Mouse (Mus musculus) heart, embryonic 16.5 days (tissue): ENCODE measurements around the gene Pam. TPM values are rescaled to one million over a fixed set of nuclear protein-coding genes. Genes with fewer than 3 reads are reported as not detected.

ENCODE experiments used
- ATAC-seq: fragments of 200-750 bp; cut with Nextera tagmentation; replicated peaks from 2 replicates; pipeline ENCODE4 v1.8.0; 2017; ENCODE audit warnings: moderate number of reproducible peaks; ENCODE audit not compliant: insufficient read depth, low FRiP score; ENCODE audit errors: extremely low read depth
- H3K27ac ChIP-seq: fragments of 300-500 bp; sonication (generic); 2 replicates; pipeline ENCODE4 v1.5.1; 2014; ENCODE audit warnings: mild to moderate bottlenecking, low read length, control low read depth, moderate library complexity
- H3K27me3 ChIP-seq: fragments of 300-500 bp; sonication (generic); 2 replicates; pipeline ENCODE4 v1.6.1; 2014; ENCODE audit warnings: low read length, mixed read lengths; ENCODE audit not compliant: control insufficient read depth, insufficient read depth
- H3K36me3 ChIP-seq: fragments of 300-500 bp; sonication (generic); 2 replicates; pipeline ENCODE4 v1.6.1; 2014; ENCODE audit not compliant: control insufficient read depth, insufficient read depth
- H3K4me1 ChIP-seq: fragments of 300-500 bp; sonication (generic); 2 replicates; pipeline ENCODE4 v1.6.1; 2014; ENCODE audit warnings: low read length, mixed read lengths; ENCODE audit not compliant: control insufficient read depth, insufficient read depth
- H3K4me2 ChIP-seq: fragments of 300-500 bp; sonication (generic); 2 replicates; pipeline ENCODE4 v1.6.1; 2014; ENCODE audit warnings: low read depth, mild to moderate bottlenecking, control low read depth, low read length
- H3K4me3 ChIP-seq: fragments of 300-500 bp; sonication (generic); 2 replicates; pipeline ENCODE4 v1.5.1; 2014; ENCODE audit warnings: mild to moderate bottlenecking, control low read depth, low read length
- H3K9ac ChIP-seq: fragments of 300-500 bp; sonication (generic); 2 replicates; pipeline ENCODE4 v1.6.1; 2014; ENCODE audit warnings: low read length, control low read depth
- H3K9me3 ChIP-seq: fragments of 300-500 bp; sonication (generic); replicated peaks from 2 replicates; pipeline ENCODE4 v1.6.1; 2016; ENCODE audit warnings: low read length; ENCODE audit not compliant: control insufficient read depth
- WGBS: fragments of 180-500 bp; shearing (Covaris S2); extraction: QIAGEN DNeasy Blood & Tissue Kit; methylation state at CpG from one replicate; pipeline ENCODE4 v1.1.7; 2014; 5-methylcytosine and 5-hydroxymethylcytosine counted together
- polyA plus RNA-seq: library from polyadenylated mRNA; unstranded; fragments of >200 nt; fragmentation: Nextera tagmentation; extraction: Ambion mirVana; gene quantifications from 2 replicates; pipeline ENCODE4 v1.2.1, GENCODE M21; 2015

The Pam gene
- polyA plus RNA-seq, 1 experiment from 2014 or later, result 434 TPM

GRCm38 (mm10) chr1:97760598-97760997 is 334.8 kb downstream of the Pam start:
- Histone ChIP-seq H3K27me3 (no peaks in the 10 kb centered on the region), H3K36me3 (peaks cover 5% of the 10 kb centered on the region; the same call in 1 of the 2 replicates), H3K4me1 (peaks cover 9% of the 10 kb centered on the region; the same call in 1 of the 2 replicates), H3K9ac (peak overlapping the region; percentile 58), H3K27ac (peak overlapping the region; percentile 89), H3K4me2 (peak overlapping the region; percentile 66), H3K9me3 (no peaks in the 10 kb centered on the region), H3K4me3 (peak overlapping the region; percentile 51)
- 36% methylated on average over 7 of the region's 7 CpGs for WGBS
- ATAC-seq, result peak; percentile 80

GRCm38 (mm10) chr1:97759841-97760240 is 335.6 kb downstream of the Pam start:
- ATAC-seq, result no peak
- Histone ChIP-seq H3K4me2 (peak overlapping the region; percentile 42), H3K9ac (no peak overlapping the region), H3K27ac (peak overlapping the region; percentile 79), H3K4me3 (0 out of 2 replicates have a peak overlapping the region, but pooled peaks have one; percentile 2), H3K36me3 (peaks cover 9% of the 10 kb centered on the region; the same call in 1 of the 2 replicates), H3K9me3 (no peaks in the 10 kb centered on the region), H3K27me3 (no peaks in the 10 kb centered on the region), H3K4me1 (peaks cover 9% of the 10 kb centered on the region; the same call in 1 of the 2 replicates)

DNA sequence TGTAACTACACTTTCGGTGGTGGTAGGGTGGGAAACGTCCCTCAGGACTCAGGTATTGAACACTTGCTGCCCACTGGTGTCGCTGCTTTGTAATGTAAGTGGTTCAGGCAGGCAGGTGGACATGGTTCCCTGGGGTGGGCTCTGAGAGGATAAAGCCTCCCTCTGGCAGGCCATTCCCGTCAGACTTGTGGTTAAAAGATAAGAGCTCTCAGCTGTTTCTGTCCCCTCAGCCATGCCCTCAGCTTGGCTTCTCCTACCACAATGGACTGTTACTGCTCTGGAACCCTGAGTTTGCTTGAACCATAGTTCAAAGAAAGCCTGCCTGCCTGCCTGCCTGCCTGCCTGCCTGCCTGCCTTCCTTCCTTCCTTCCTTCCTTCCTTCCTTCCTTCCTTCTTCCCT is 341.1 kb downstream of the Pam start:
- WGBS, result 62% methylated on average over 4 of the region's 4 CpGs
- ATAC-seq, result no peak
- H3K4me2 ChIP-seq, result no peak overlapping the region
- no peak overlapping the region for H3K9ac ChIP-seq
- H3K9me3 ChIP-seq, result no peaks in the 10 kb centered on the region
- no peak overlapping the region for H3K27ac ChIP-seq
- H3K4me1 ChIP-seq, result peaks cover 4% of the 10 kb centered on the region; the same call in 1 of the 2 replicates
- no peak overlapping the region for H3K4me3 ChIP-seq
- peaks cover 30% of the 10 kb centered on the region for H3K36me3 ChIP-seq
- no peaks in the 10 kb centered on the region for H3K27me3 ChIP-seq

- Histone ChIP-seq H3K36me3 (peaks cover 33% of the 10 kb centered on the region), H3K9ac (no peak overlapping the region), H3K4me3 (no peak overlapping the region), H3K27me3 (no peaks in the 10 kb centered on the region), H3K9me3 (no peaks in the 10 kb centered on the region), H3K4me2 (no peak overlapping the region), H3K4me1 (no peaks in the 10 kb centered on the region), H3K27ac (no peak overlapping the region)
- ATAC-seq, result no peak
Observed at GRCm38 (mm10) chr1:97753216-97753615, 342.2 kb downstream of the Pam start.

DNA sequence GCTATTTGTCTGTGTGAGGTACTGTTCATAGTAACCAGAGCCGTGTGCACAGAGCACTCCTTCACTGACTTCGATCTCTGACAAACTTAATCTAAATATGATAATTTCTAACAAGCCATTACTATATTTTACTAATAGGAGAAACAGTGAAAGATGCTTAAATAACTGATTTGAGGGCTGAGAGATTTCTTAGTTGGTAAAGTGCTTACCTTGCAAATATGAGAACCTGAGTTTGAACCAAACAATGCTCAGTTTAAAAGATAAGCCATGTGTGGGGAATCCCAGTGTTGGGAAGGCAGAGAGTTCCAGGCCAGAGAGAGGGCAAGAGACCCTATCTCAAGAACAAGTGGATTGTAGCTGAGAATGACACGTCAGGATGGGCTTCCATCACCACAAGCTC is 347.3 kb downstream of the Pam start:
- Histone ChIP-seq H3K9ac (no peak overlapping the region), H3K4me2 (no peak overlapping the region), H3K4me1 (peaks cover 4% of the 10 kb centered on the region), H3K36me3 (peaks cover 40% of the 10 kb centered on the region), H3K9me3 (no peaks in the 10 kb centered on the region), H3K27me3 (no peaks in the 10 kb centered on the region), H3K27ac (no peak overlapping the region), H3K4me3 (no peak overlapping the region)
- no peak for ATAC-seq
- 87% methylated on average over 3 of the region's 3 CpGs for WGBS

GRCm38 (mm10) chr1:97746261-97746660 is 349.2 kb downstream of the Pam start:
- H3K9ac ChIP-seq, result no peak overlapping the region
- no peaks in the 10 kb centered on the region for H3K9me3 ChIP-seq
- ATAC-seq, result no peak
- H3K27me3 ChIP-seq, result no peaks in the 10 kb centered on the region
- H3K4me1 ChIP-seq, result peaks cover 4% of the 10 kb centered on the region
- 95% methylated on average over 7 of the region's 7 CpGs for WGBS
- no peak overlapping the region for H3K4me2 ChIP-seq
- no peak overlapping the region for H3K4me3 ChIP-seq
- H3K27ac ChIP-seq, result no peak overlapping the region
- peaks cover 43% of the 10 kb centered on the region for H3K36me3 ChIP-seq

DNA sequence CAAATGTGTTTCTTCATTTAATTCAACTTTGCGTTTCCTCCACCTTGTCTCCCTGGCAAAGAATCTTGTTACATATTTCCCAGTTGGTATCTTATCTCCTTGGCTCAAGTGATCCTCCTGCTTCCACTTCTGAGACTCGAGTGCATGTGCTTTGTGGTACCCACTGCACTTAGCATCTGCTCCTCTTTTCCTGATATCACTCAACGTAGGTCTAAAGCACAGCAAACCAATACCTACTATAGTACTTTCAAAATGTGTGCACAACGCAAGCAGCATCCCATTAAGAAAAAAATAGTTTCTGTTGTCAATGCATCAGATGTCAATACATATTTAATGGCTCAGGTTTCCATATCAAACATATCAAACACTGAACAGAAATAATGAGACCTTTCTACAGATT is 349.7 kb downstream of the Pam start:
- peaks cover 42% of the 10 kb centered on the region for H3K36me3 ChIP-seq
- H3K4me1 ChIP-seq, result peaks cover 4% of the 10 kb centered on the region
- H3K27me3 ChIP-seq, result no peaks in the 10 kb centered on the region
- H3K9ac ChIP-seq, result no peak overlapping the region
- H3K9me3 ChIP-seq, result no peaks in the 10 kb centered on the region
- 36% methylated on average over 4 of the region's 4 CpGs for WGBS
- ATAC-seq, result no peak
- no peak overlapping the region for H3K4me2 ChIP-seq
- H3K27ac ChIP-seq, result no peak overlapping the region
- H3K4me3 ChIP-seq, result no peak overlapping the region
